Mouse (Mus musculus) kidney, postnatal 36 days (tissue): ENCODE measurements at regions not wholly inside any gene's neighbourhood (a gene's known extent, or its start where the extent isn't known, plus 50 kb on each side); places are given as distances from the start of the nearest gene placed in this dataset.

Experiments used
- DNase-seq, 2 experiments: peaks; one replicate each; pipeline ENCODE4 v3.0.0; 2021 to 2022; ENCODE audit warnings: mixed read lengths in 2 of 2

- DNase-seq, result no peak
Observed at GRCm38 (mm10) chr17:27364899-27365298, 156.3 kb downstream of the Grm4 start.

GRCm38 (mm10) chr17:27364338-27364737 is 156.9 kb downstream of the Grm4 start:
- DNase-seq, result no peak

- DNase-seq, result no peak
Observed at GRCm38 (mm10) chr17:27363911-27364310, 157.3 kb downstream of the Grm4 start.

- no peak for DNase-seq
Observed at GRCm38 (mm10) chr17:27362221-27362620, 158.0 kb upstream of the Lemd2 start.

- peak in 1 of 2 experiments; percentile 26 for DNase-seq
Observed at GRCm38 (mm10) chr17:27361362-27361761, 157.1 kb upstream of the Lemd2 start.

- peak in 1 of 2 experiments; percentile 6 for DNase-seq
Observed at GRCm38 (mm10) chr17:27356862-27357261, 152.6 kb upstream of the Lemd2 start.

- no peak for DNase-seq
Observed at GRCm38 (mm10) chr17:27355717-27356116, 151.4 kb upstream of the Lemd2 start.

- DNase-seq, result no peak
Observed at GRCm38 (mm10) chr17:27355056-27355455, 150.8 kb upstream of the Lemd2 start.

GRCm38 (mm10) chr17:27349911-27350310 is 145.6 kb upstream of the Lemd2 start:
- DNase-seq, result no peak

GRCm38 (mm10) chr17:27349432-27349831 is 145.2 kb upstream of the Lemd2 start:
- DNase-seq, result no peak

GRCm38 (mm10) chr17:27341952-27342890 is 138.0 kb upstream of the Lemd2 start:
- no peak for DNase-seq

GRCm38 (mm10) chr17:27339823-27340222 is 135.6 kb upstream of the Lemd2 start:
- DNase-seq, result no peak

GRCm38 (mm10) chr17:27339261-27339660 is 135.0 kb upstream of the Lemd2 start:
- DNase-seq, result no peak

GRCm38 (mm10) chr17:27335621-27336020 is 131.4 kb upstream of the Lemd2 start:
- DNase-seq, result no peak

GRCm38 (mm10) chr17:27333593-27333992 is 129.3 kb upstream of the Lemd2 start:
- no peak for DNase-seq

GRCm38 (mm10) chr17:27333141-27333540 is 128.9 kb upstream of the Lemd2 start:
- DNase-seq, result no peak

- DNase-seq, result peak in 1 of 2 experiments; percentile 34
Observed at GRCm38 (mm10) chr17:27332076-27332475, 127.8 kb upstream of the Lemd2 start.

GRCm38 (mm10) chr17:27331630-27332029 is 127.4 kb upstream of the Lemd2 start:
- DNase-seq, result no peak

- peak in 1 of 2 experiments; percentile 21 for DNase-seq
Observed at GRCm38 (mm10) chr17:27329791-27330190, 125.5 kb upstream of the Lemd2 start.

GRCm38 (mm10) chr17:27329183-27329582 is 124.9 kb upstream of the Lemd2 start:
- peak in 1 of 2 experiments; percentile 6 for DNase-seq

GRCm38 (mm10) chr17:27325002-27325460 is 120.8 kb upstream of the Lemd2 start:
- peak; percentile 64 to 72 for DNase-seq

- peak in 1 of 2 experiments; percentile 2 for DNase-seq
Observed at GRCm38 (mm10) chr17:27323513-27323912, 119.2 kb upstream of the Lemd2 start.

- no peak for DNase-seq
Observed at GRCm38 (mm10) chr17:27322891-27323509, 118.7 kb upstream of the Lemd2 start.
